Mouse (Mus musculus) limb, embryonic 13.5 days (tissue): Measurements from ENCODE around the gene Hs3st2. TPM values are rescaled to one million over a fixed set of nuclear protein-coding genes. Genes with fewer than 3 reads are reported as not detected.

Experiments
- ATAC-seq: fragments of 200-750 bp; cut with Nextera tagmentation; 2 replicates; pipeline ENCODE4 v1.8.0; 2017; ENCODE audit warnings: low read depth, moderate number of reproducible peaks, moderate TSS enrichment; ENCODE audit not compliant: low FRiP score
- H3K27ac ChIP-seq: fragments of 300-500 bp; sonication (generic); 2 replicates; pipeline ENCODE4 v1.5.1; 2015; ENCODE audit warnings: inconsistent platforms, mild to moderate bottlenecking, moderate library complexity
- H3K27me3 ChIP-seq: fragments of 300-500 bp; sonication (generic); 2 replicates; pipeline ENCODE4 v1.6.1; 2015; ENCODE audit warnings: mild to moderate bottlenecking, inconsistent platforms
- H3K36me3 ChIP-seq: fragments of 300-500 bp; sonication (generic); 2 replicates; pipeline ENCODE4 v1.6.1; 2015; ENCODE audit warnings: inconsistent platforms, mild to moderate bottlenecking, moderate library complexity
- H3K4me1 ChIP-seq: fragments of 300-500 bp; sonication (generic); 2 replicates; pipeline ENCODE4 v1.6.1; 2015; ENCODE audit warnings: inconsistent platforms
- H3K4me2 ChIP-seq: fragments of 300-500 bp; sonication (generic); replicated peaks from 2 replicates; pipeline ENCODE4 v1.6.1; 2015; ENCODE audit warnings: inconsistent platforms, mild to moderate bottlenecking, moderate library complexity
- H3K4me3 ChIP-seq: fragments of 300-500 bp; sonication (generic); 2 replicates; pipeline ENCODE4 v1.5.1; 2015; ENCODE audit warnings: moderate library complexity, mild to moderate bottlenecking, inconsistent platforms
- H3K9ac ChIP-seq: fragments of 300-500 bp; sonication (generic); 2 replicates; pipeline ENCODE4 v1.6.1; 2015; ENCODE audit warnings: mild to moderate bottlenecking, inconsistent platforms
- H3K9me3 ChIP-seq: fragments of 300-500 bp; sonication (generic); 2 replicates; pipeline ENCODE4 v1.6.1; 2016; ENCODE audit warnings: inconsistent platforms
- WGBS: fragments of 180-500 bp; shearing (Covaris S2); methylation state at CpG from one replicate; pipeline ENCODE4 v1.1.7; 2015; 5-methylcytosine and 5-hydroxymethylcytosine counted together
- polyA plus RNA-seq: library from polyadenylated mRNA; unstranded; fragments of >200 nt; fragmentation: Nextera tagmentation; extraction: Ambion mirVana; gene quantifications from 2 replicates; pipeline ENCODE4 v1.2.1, GENCODE M21; 2015

The Hs3st2 gene
- polyA plus RNA-seq, 1 experiment from 2014 or later, result 2.2 TPM

DNA sequence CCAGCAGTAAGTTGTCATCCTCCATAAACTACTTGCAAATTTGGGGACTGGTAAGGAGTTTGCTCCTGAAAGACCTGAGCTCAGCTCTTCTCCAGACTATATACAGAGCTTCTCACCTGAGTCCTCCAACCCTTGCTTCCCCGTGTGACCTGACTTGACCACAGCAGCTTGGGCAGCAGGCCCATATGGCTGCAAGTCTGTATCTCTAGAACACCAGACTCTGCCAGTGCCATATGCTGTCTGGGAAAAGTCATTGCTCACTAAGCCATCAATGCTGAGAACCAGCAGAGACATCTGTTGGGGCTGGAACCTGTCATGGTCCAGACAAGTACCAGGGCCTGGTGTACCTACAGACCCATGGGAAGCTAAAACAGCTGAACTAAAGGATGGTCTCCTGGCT lies 73.5 kb downstream of the Hs3st2 start:
- Histone ChIP-seq H3K27ac (no peak overlapping the region), H3K9ac (no peak overlapping the region), H3K27me3 (no peaks in the 10 kb centered on the region), H3K9me3 (no peaks in the 10 kb centered on the region), H3K4me3 (no peak overlapping the region), H3K4me2 (no peak overlapping the region), H3K36me3 (no peaks in the 10 kb centered on the region), H3K4me1 (no peaks in the 10 kb centered on the region)
- no peak for ATAC-seq
- 85% methylated on average over 1 of the region's 1 CpGs for WGBS

DNA sequence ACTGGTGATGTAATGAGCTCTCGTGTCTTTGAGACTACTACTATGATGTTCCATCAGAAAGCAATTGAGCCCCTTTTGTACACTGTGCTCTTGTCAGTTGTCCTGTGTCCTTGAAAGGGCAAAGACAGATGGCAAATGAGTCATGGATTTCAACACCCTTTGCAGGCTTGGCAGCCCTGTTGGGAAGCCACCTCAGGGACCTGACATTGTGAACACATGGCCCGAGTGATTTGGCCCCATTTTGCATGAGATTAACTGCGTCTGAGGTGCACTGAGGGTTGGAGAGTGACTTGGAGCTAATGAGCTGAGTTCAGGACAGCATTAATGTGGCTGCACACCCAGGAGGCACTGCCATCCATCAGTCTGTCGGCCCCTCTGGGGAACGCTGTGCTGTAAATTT lies 74.7 kb downstream of the Hs3st2 start:
- Histone ChIP-seq H3K4me1 (no peaks in the 10 kb centered on the region), H3K9me3 (no peaks in the 10 kb centered on the region), H3K4me3 (no peak overlapping the region), H3K36me3 (no peaks in the 10 kb centered on the region), H3K4me2 (no peak overlapping the region), H3K9ac (no peak overlapping the region), H3K27ac (no peak overlapping the region), H3K27me3 (no peaks in the 10 kb centered on the region)
- ATAC-seq, result no peak
- 63% methylated on average over 5 of the region's 5 CpGs for WGBS

DNA sequence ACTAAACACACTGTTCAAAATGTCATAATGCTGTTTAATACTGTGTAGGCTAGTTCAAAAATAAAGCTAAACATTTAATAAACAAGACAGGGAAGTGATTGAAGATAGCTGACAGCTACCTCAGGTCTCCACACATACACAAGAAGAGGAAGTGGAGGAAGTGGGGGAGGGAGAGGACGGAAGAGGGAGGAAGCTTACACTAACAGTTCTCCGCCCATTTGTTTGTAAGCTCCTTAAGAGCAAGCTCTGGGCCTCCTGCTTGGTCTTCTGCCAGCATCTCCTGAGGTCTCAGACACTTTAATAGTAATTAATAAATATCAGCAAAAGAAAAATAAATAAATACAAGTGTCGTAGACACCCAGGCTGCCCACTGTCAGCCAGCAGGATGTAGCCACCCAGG lies 77.8 kb downstream of the Hs3st2 start:
- Histone ChIP-seq H3K27ac (no peak overlapping the region), H3K4me1 (no peaks in the 10 kb centered on the region), H3K9ac (no peak overlapping the region), H3K4me3 (no peak overlapping the region), H3K4me2 (no peak overlapping the region), H3K9me3 (no peaks in the 10 kb centered on the region), H3K36me3 (no peaks in the 10 kb centered on the region), H3K27me3 (peaks cover 4% of the 10 kb centered on the region; the same call in 1 of the 2 replicates)
- 72% methylated on average over 3 of the region's 3 CpGs for WGBS
- no peak for ATAC-seq

DNA sequence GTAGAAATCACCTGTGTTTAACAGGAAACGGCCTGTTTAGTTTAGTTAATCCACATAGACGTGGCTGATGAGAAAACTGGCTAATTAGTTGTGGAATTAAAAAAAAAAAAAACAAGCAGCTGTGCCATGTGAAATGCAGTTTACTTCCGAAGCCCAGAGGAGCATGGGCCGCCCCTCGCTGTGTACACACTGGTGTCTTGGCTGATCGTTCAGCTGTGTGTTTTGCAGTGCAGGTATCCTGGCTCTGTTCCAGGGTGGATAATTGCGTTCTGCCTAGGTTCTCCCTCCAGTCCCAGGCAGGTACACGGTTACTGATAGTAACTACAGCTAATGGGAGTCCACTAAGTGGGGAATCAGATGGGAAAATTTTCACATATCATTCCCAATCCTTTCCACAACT lies 86.6 kb downstream of the Hs3st2 start:
- H3K9me3 ChIP-seq, result no peaks in the 10 kb centered on the region
- no peak overlapping the region for H3K27ac ChIP-seq
- H3K27me3 ChIP-seq, result no peaks in the 10 kb centered on the region
- H3K4me1 ChIP-seq, result peaks cover 8% of the 10 kb centered on the region; the same call in 1 of the 2 replicates
- 24% methylated on average over 8 of the region's 8 CpGs for WGBS
- ATAC-seq, result no peak
- no peaks in the 10 kb centered on the region for H3K36me3 ChIP-seq
- H3K4me2 ChIP-seq, result no peak overlapping the region
- no peak overlapping the region for H3K9ac ChIP-seq
- no peak overlapping the region for H3K4me3 ChIP-seq

DNA sequence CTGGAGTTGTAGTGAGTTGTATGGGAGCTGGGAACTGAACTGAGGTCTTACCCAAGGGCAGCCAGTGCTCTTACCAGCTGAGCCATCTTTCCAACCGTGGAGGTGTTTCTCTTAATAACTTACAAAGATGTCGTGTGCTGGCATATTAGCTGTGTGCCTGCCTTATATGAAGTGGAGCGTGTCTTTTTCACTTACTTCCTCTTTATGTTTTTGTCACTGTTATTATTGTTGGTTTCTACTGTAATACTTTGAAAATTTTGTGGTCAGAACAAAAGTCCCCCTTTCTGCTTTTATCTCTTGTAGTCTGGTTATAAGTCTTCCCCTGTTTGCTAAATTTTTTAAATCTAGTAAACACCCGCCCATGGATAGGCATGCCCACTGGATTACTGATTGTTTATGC lies 88.4 kb downstream of the Hs3st2 start:
- Histone ChIP-seq H3K4me2 (no peak overlapping the region), H3K27ac (no peak overlapping the region), H3K9ac (no peak overlapping the region), H3K27me3 (no peaks in the 10 kb centered on the region), H3K36me3 (no peaks in the 10 kb centered on the region), H3K4me3 (no peak overlapping the region), H3K4me1 (peaks cover 8% of the 10 kb centered on the region; the same call in 1 of the 2 replicates), H3K9me3 (no peaks in the 10 kb centered on the region)
- no peak for ATAC-seq
- WGBS, result 87% methylated on average over 4 of the region's 4 CpGs

DNA sequence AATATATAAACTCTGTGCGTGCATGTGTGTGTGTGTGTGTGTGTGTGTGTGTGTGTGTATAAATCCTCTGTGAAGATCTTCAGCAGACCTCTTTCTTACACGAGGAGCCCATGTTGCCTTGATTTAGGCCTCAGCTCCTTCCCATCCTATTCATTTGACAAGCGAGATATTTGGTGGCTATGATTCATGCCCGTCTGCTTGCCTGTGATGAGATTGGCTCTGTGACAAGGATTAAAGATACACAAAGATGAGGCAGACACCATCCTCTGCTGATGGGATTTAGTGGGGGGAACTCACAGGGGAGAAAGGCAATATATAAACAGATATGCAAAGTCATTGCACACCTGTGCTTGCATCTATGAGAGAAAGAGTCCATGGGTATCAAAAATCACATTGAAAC lies 92.9 kb downstream of the Hs3st2 start:
- Histone ChIP-seq H3K4me2 (no peak overlapping the region), H3K27me3 (no peaks in the 10 kb centered on the region), H3K4me3 (no peak overlapping the region), H3K27ac (no peak overlapping the region), H3K9ac (no peak overlapping the region), H3K4me1 (0 out of 2 replicates have a peak, but pooled peaks cover 3% of the 10 kb centered on the region), H3K36me3 (no peaks in the 10 kb centered on the region), H3K9me3 (no peaks in the 10 kb centered on the region)
- WGBS, result 86% methylated on average over 4 of the region's 4 CpGs
- ATAC-seq, result no peak

DNA sequence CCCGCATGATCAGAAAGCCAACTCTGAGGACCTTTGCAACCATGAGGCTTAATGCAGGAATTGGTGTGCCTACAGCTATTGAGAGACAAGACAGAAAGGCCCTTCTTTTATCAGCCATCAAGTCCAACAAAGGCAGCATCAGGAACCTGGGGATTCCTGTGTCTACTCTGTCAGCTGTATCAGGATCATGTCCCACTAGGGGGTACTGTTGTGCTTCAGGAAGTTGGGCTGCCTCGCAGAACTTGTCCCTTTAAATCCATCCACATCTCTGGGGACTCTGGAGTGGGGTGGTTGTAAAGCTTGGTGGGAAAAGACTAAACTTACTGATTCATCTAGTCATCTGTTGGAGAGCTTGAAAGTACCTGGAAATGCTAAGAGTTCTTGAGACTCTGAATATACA lies 93.6 kb downstream of the Hs3st2 start:
- Histone ChIP-seq H3K27ac (no peak overlapping the region), H3K27me3 (no peaks in the 10 kb centered on the region), H3K36me3 (no peaks in the 10 kb centered on the region), H3K9me3 (no peaks in the 10 kb centered on the region), H3K4me3 (no peak overlapping the region), H3K4me2 (no peak overlapping the region), H3K9ac (no peak overlapping the region), H3K4me1 (0 out of 2 replicates have a peak, but pooled peaks cover 3% of the 10 kb centered on the region)
- ATAC-seq, result no peak
- 76% methylated on average over 2 of the region's 2 CpGs for WGBS

DNA sequence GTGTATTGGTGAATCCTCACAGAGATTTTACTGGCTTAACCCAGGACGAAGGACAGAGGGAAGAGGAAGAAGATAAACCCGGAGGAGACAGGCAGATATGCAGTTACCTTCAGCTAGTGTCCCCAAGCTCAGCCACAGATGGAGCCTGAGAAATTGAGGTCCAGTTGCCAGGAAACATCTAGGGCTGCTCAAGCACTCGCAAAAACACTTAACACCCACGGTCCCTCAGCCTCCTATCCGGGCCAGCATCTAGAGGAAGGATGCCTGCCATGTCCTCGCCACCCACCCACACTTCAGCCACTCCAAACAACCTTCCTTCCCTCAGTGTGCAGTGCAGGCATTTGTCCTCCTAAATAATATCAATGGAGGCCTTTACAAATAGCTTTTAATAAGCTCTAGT lies 95.6 kb downstream of the Hs3st2 start:
- no peaks in the 10 kb centered on the region for H3K27me3 ChIP-seq
- no peak overlapping the region for H3K4me2 ChIP-seq
- H3K4me3 ChIP-seq, result no peak overlapping the region
- H3K9ac ChIP-seq, result no peak overlapping the region
- no peaks in the 10 kb centered on the region for H3K36me3 ChIP-seq
- no peak overlapping the region for H3K27ac ChIP-seq
- peaks cover 17% of the 10 kb centered on the region for H3K4me1 ChIP-seq
- H3K9me3 ChIP-seq, result no peaks in the 10 kb centered on the region
- no peak for ATAC-seq
- WGBS, result 59% methylated on average over 6 of the region's 6 CpGs

DNA sequence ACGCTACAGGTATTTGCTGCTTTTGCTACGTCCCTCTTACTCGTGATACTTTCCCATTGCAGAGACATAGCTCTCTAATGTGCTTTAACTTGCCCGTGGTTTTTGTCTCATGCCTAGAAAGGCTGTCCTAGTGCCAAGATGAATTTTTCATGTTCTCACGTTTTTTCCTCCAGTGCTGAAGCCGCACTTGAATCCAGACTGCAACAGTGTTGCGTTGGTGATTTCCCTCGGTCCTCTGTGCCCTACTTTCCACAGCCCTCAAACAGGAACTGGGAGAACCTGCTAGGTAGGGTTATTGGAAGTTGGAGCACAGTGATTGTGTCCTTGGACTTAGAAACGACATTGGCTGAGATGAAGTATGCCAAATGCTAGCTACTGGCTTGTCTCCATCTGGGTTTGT lies 97.7 kb downstream of the Hs3st2 start:
- H3K9me3 ChIP-seq, result no peaks in the 10 kb centered on the region
- H3K36me3 ChIP-seq, result no peaks in the 10 kb centered on the region
- peaks cover 19% of the 10 kb centered on the region for H3K4me1 ChIP-seq
- H3K4me2 ChIP-seq, result no peak overlapping the region
- H3K9ac ChIP-seq, result no peak overlapping the region
- H3K27ac ChIP-seq, result no peak overlapping the region
- no peak for ATAC-seq
- WGBS, result 83% methylated on average over 9 of the region's 9 CpGs
- no peaks in the 10 kb centered on the region for H3K27me3 ChIP-seq
- H3K4me3 ChIP-seq, result no peak overlapping the region

DNA sequence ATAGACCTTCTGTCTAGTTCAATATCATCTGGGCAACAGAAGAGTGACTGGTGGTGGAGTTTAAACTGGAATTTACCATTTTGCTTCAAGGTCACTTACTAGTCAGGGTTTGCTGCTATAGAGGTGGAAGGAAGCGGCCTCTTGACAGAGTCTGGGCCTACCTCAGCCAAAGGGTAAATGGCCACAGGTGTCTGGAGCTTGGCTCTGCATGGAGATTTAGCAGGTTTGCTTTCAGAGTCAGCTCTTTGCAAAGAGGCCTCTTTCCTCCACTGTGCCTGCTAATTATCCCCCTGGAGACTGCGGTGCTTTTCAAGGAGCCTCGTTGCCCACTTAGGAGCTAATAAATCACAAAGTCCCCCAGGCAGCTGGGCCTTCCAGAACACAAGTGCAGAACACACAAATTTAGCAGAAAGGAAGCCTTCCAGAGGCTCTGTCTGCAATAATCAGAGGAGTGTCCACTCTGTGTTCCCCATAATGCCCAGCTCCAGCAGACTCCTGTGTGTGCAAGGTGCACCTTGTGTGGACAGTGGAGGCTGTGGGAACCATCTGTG lies 99.9 kb downstream of the Hs3st2 start:
- Histone ChIP-seq H3K9me3 (no peaks in the 10 kb centered on the region), H3K4me1 (peaks cover 19% of the 10 kb centered on the region), H3K4me3 (no peak overlapping the region), H3K36me3 (no peaks in the 10 kb centered on the region), H3K9ac (no peak overlapping the region), H3K4me2 (no peak overlapping the region), H3K27ac (no peak overlapping the region), H3K27me3 (no peaks in the 10 kb centered on the region)
- ATAC-seq, result peak; percentile 75
- WGBS, result 8% methylated on average over 3 of the region's 3 CpGs

DNA sequence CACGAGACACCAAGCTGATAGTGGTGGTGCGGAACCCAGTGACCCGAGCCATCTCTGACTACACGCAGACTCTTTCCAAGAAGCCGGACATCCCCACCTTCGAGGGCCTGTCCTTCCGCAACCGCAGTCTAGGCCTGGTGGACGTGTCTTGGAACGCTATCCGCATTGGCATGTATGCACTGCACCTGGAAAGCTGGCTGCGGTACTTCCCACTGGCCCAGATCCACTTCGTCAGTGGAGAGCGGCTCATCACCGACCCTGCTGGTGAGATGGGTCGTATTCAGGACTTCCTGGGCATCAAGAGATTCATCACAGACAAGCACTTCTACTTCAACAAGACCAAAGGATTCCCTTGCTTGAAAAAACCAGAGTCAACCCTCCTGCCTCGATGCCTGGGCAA lies 108.9 kb downstream of the Hs3st2 start:
- no peak overlapping the region for H3K4me3 ChIP-seq
- H3K27ac ChIP-seq, result no peak overlapping the region
- 92% methylated on average over 17 of the region's 17 CpGs for WGBS
- H3K9ac ChIP-seq, result no peak overlapping the region
- H3K27me3 ChIP-seq, result no peaks in the 10 kb centered on the region
- H3K9me3 ChIP-seq, result no peaks in the 10 kb centered on the region
- H3K36me3 ChIP-seq, result no peaks in the 10 kb centered on the region
- no peak for ATAC-seq
- no peaks in the 10 kb centered on the region for H3K4me1 ChIP-seq
- H3K4me2 ChIP-seq, result no peak overlapping the region

DNA sequence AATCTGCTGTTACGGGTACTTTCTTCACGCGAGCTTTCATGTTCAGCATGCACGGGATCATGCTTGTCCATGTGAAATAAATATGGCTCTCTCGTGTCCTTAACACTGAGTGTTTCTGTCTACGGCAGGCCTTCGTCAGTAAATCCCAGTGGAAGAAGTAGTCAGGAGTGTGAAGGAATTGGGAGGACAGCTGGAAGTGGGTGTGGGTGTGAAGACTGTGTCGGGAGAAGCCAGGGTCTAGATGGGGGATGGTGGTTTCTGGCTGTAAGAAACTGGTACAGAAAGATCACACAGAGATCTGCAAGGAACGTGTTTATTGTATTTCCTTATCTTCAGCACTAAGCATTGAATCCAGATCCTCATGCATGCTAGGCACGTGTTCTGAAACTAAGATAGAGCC lies 110.0 kb downstream of the Hs3st2 start:
- WGBS, result 70% methylated on average over 10 of the region's 10 CpGs
- Histone ChIP-seq H3K27me3 (no peaks in the 10 kb centered on the region), H3K9me3 (no peaks in the 10 kb centered on the region), H3K9ac (no peak overlapping the region), H3K4me1 (no peaks in the 10 kb centered on the region), H3K27ac (no peak overlapping the region), H3K36me3 (no peaks in the 10 kb centered on the region), H3K4me3 (no peak overlapping the region), H3K4me2 (no peak overlapping the region)
- no peak for ATAC-seq

DNA sequence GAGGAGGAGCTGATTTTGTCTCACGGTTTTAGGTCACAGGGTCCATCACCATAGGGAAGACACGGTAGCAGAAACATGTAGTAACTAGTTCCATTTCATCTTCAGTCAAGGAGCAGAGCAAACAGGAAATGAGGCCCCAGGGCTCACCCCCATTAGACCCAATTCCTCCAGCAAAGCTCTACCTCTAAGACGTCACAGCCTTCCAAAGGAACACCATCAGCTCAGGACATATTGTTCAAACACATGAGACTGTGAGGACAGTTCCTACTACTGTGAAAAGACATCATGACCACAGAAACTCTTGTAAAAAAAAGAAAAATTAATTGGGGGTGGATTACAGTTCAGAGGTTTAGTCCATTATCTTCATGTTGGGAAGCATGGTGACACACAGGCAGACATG lies 125.1 kb downstream of the Hs3st2 start:
- 67% methylated on average over 3 of the region's 3 CpGs for WGBS
- no peaks in the 10 kb centered on the region for H3K36me3 ChIP-seq
- no peak overlapping the region for H3K4me3 ChIP-seq
- ATAC-seq, result no peak
- no peak overlapping the region for H3K27ac ChIP-seq
- no peaks in the 10 kb centered on the region for H3K27me3 ChIP-seq
- peaks cover 7% of the 10 kb centered on the region for H3K4me1 ChIP-seq
- no peak overlapping the region for H3K9ac ChIP-seq
- H3K9me3 ChIP-seq, result peaks cover 5% of the 10 kb centered on the region; the same call in 1 of the 2 replicates
- no peak overlapping the region for H3K4me2 ChIP-seq
